Mouse (Mus musculus) midbrain, postnatal 0 days (tissue): ENCODE data around the gene Fzd4. TPM values are rescaled to one million over a fixed set of nuclear protein-coding genes. Genes with fewer than 3 reads are reported as not detected.
A peak's percentile ranks its signal among the peaks of the same experiment; 100 is the strongest.

Experiments
- ATAC-seq: fragments of 200-750 bp; cut with Nextera tagmentation; 2 replicates; pipeline ENCODE4 v1.8.0; 2017; ENCODE audit warnings: moderate number of reproducible peaks, mild to moderate bottlenecking, moderate TSS enrichment, moderate library complexity; ENCODE audit not compliant: low FRiP score
- DNase-seq: peaks from one replicate; pipeline ENCODE4 v3.0.0-alpha.2; 2015; ENCODE audit warnings: low spot score
- H3K27ac ChIP-seq: fragments of 300-500 bp; sonication (generic); 2 replicates; pipeline ENCODE4 v1.5.1; 2014; ENCODE audit warnings: low read depth, mild to moderate bottlenecking, low read length, mixed read lengths
- H3K27me3 ChIP-seq: fragments of 300-500 bp; sonication (generic); 2 replicates; pipeline ENCODE4 v1.6.1; 2014; ENCODE audit warnings: low read length, control low read depth, mixed read lengths; ENCODE audit not compliant: insufficient read depth
- H3K36me3 ChIP-seq: fragments of 300-500 bp; sonication (generic); 2 replicates; pipeline ENCODE4 v1.6.1; 2014; ENCODE audit warnings: low read length, control low read depth, mixed read lengths; ENCODE audit not compliant: insufficient read depth
- H3K4me1 ChIP-seq: fragments of 300-500 bp; sonication (generic); 2 replicates; pipeline ENCODE4 v1.6.1; 2014; ENCODE audit warnings: mild to moderate bottlenecking, control low read depth, antibody characterized with exemption, low read length, mixed read lengths; ENCODE audit not compliant: insufficient read depth
- H3K4me2 ChIP-seq: fragments of 300-500 bp; sonication (generic); 2 replicates; pipeline ENCODE4 v1.6.1; 2014; ENCODE audit warnings: low read depth, mild to moderate bottlenecking, low read length, mixed read lengths; ENCODE audit not compliant: poor library complexity, severe bottlenecking
- H3K4me3 ChIP-seq: fragments of 300-500 bp; sonication (generic); 2 replicates; pipeline ENCODE4 v1.5.1; 2014; ENCODE audit warnings: low read depth, mild to moderate bottlenecking, low read length, moderate library complexity
- H3K9ac ChIP-seq: fragments of 300-500 bp; sonication (generic); replicated peaks from 2 replicates; pipeline ENCODE4 v1.6.1; 2014; ENCODE audit warnings: mild to moderate bottlenecking, low read length, moderate library complexity, mixed read lengths; ENCODE audit not compliant: poor library complexity, severe bottlenecking
- H3K9me3 ChIP-seq: fragments of 300-500 bp; sonication (generic); 2 replicates; pipeline ENCODE4 v1.6.1; 2016; ENCODE audit warnings: low read length, control low read depth
- CTCF ChIP-seq: IDR thresholded peaks from 2 replicates; pipeline ENCODE4 v1.5.1; 2016; ENCODE audit warnings: antibody characterized with exemption, mild to moderate bottlenecking
- WGBS: fragments of 180-500 bp; shearing (Covaris S2); extraction: QIAGEN DNeasy Blood & Tissue Kit; methylation state at CpG from one replicate; pipeline ENCODE4 v1.1.7; 2014; 5-methylcytosine and 5-hydroxymethylcytosine counted together
- polyA plus RNA-seq: library from polyadenylated mRNA; unstranded; fragments of >200 nt; fragmentation: Nextera tagmentation; extraction: Ambion mirVana; gene quantifications from 2 replicates; pipeline ENCODE4 v1.2.1, GENCODE M21; 2015
- total RNA-seq: library from RNA; depleted of rRNA; stranded (reverse); fragments of >200 nt; gene quantifications from 2 replicates; pipeline ENCODE4 v1.2.3, GENCODE M21; 2014; rRNA removed

The Fzd4 gene
- total and polyA plus RNA-seq, 2 experiments from 2014 or later = 1.2 to 4.4 TPM

DNA sequence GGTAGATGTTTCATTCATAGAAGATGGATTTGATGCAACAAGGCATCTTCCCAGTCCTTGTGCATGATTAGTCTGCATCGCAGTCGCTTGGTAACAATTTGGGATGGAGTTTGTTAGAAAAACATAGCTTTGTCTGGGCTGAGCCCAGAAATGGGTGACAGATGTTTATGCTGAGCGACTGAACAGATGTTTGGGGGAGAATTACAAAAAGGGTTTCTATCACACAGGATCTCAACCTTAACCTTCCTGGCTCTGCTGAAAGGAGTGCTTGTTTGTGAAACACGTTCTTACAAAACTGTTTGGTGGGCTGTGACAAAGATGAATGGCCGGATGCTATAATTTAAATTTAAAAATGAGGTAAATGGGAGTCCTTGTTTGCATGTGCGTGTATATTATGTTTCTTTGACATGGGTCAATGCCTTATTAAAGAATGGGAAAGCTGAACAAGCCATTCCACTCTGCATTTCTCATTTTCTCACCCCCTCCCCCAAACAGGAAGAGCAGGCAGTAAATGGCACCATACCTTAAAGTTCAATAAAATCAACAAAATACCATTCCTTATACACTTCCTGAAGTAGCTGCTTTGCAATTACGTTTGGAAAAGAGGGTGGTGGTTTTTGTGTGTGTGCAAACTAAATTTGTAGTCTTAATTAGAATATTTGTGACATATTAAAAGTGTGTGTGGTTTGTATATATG lies 52.4 kb downstream of the Fzd4 start:
- DNase-seq = peak; percentile 24
- H3K27ac ChIP-seq = no peak overlapping the region
- ATAC-seq = no peak
- H3K9me3 ChIP-seq = no peaks in the 10 kb centered on the region
- no peak overlapping the region for H3K4me3 ChIP-seq
- no peaks in the 10 kb centered on the region for H3K4me1 ChIP-seq
- WGBS = 54% methylated on average over 7 of the region's 7 CpGs
- no peaks in the 10 kb centered on the region for H3K36me3 ChIP-seq
- H3K27me3 ChIP-seq = no peaks in the 10 kb centered on the region
- H3K4me2 ChIP-seq = no peak overlapping the region
- no peak for TF ChIP-seq CTCF
- H3K9ac ChIP-seq = no peak overlapping the region

- no peak overlapping the region for H3K9ac ChIP-seq
- no peaks in the 10 kb centered on the region for H3K4me1 ChIP-seq
- no peak for DNase-seq
- no peak overlapping the region for H3K27ac ChIP-seq
- ATAC-seq = no peak
- WGBS = 78% methylated on average over 2 of the region's 2 CpGs
- H3K4me3 ChIP-seq = no peak overlapping the region
- TF ChIP-seq CTCF = no peak
- no peaks in the 10 kb centered on the region for H3K36me3 ChIP-seq
- no peaks in the 10 kb centered on the region for H3K9me3 ChIP-seq
- H3K27me3 ChIP-seq = no peaks in the 10 kb centered on the region
- no peak overlapping the region for H3K4me2 ChIP-seq
Measured at GRCm38 (mm10) chr7:89459691-89460090, 55.5 kb downstream of the Fzd4 start.

DNA sequence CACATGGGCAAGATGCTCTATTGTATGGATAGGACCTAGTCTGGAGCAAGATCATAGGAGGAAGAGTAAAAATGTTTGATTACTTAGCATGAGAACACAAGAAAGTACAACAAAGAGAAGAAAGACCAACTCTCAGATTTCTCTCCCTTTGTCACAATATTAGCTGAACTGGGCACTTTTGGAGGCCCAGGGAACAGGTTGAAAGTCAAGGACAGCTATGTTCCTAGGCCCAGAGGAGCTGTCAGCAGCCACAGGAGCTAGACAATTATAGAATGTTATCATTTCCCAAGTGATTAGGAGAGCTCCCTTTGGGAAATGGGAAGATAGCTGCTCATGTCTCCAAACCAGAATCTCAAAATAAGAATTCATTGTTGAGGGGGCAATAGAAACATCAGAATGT lies 56.8 kb downstream of the Fzd4 start:
- ATAC-seq (no peak), DNase-seq (no peak)
- H3K4me2 ChIP-seq = no peak overlapping the region
- no peak for TF ChIP-seq CTCF
- no peak overlapping the region for H3K9ac ChIP-seq
- no peaks in the 10 kb centered on the region for H3K9me3 ChIP-seq
- H3K27me3 ChIP-seq = no peaks in the 10 kb centered on the region
- H3K4me3 ChIP-seq = no peak overlapping the region
- no peak overlapping the region for H3K27ac ChIP-seq
- no peaks in the 10 kb centered on the region for H3K36me3 ChIP-seq
- H3K4me1 ChIP-seq = no peaks in the 10 kb centered on the region

GRCm38 (mm10) chr7:89461351-89461750 lies 57.2 kb downstream of the Fzd4 start:
- no peak for TF ChIP-seq CTCF
- 62% methylated on average over 3 of the region's 3 CpGs for WGBS
- no peak overlapping the region for H3K27ac ChIP-seq
- H3K9me3 ChIP-seq = no peaks in the 10 kb centered on the region
- no peaks in the 10 kb centered on the region for H3K4me1 ChIP-seq
- no peak overlapping the region for H3K4me3 ChIP-seq
- ATAC-seq = no peak
- no peaks in the 10 kb centered on the region for H3K36me3 ChIP-seq
- H3K4me2 ChIP-seq = no peak overlapping the region
- H3K27me3 ChIP-seq = no peaks in the 10 kb centered on the region
- no peak overlapping the region for H3K9ac ChIP-seq
- DNase-seq = no peak

Other genes starting within 250 kb of the Fzd4 start
- gene Tmem135, start 133 bp upstream of the Fzd4 start, total RNA-seq = 34.9 and 35.7 TPM in 2 replicates
- gene Tmem135, start 133 bp upstream of the Fzd4 start, polyA plus RNA-seq = 28.7 and 33.5 TPM in 2 replicates
- 6.8 and 10.1 TPM in 2 replicates for gene Prss23, start 122.8 kb downstream of the Fzd4 start, total RNA-seq
- 10.2 and 10.6 TPM in 2 replicates for gene Prss23, start 122.8 kb downstream of the Fzd4 start, polyA plus RNA-seq
- gene Me3, start 228.0 kb downstream of the Fzd4 start, total RNA-seq = 16.9 and 25.2 TPM in 2 replicates
- 23.7 and 24.4 TPM in 2 replicates for gene Me3, start 228.0 kb downstream of the Fzd4 start, polyA plus RNA-seq